Mouse (Mus musculus): ENCODE data around the gene Eif3l.
A peak's percentile ranks its signal among the peaks of the same experiment; 100 is the strongest.

GRCm38 (mm10) chr15:79037913-79038328 lies 37.1 kb upstream of the Eif3l start:
- TF ChIP-seq CTCF (IDR thresholded peaks at IDR 0.05; ENCODE audit: low read depth, low read length) (peak; percentile 77), POLR2AphosphoS5 (IDR thresholded peaks at IDR 0.05; ENCODE audit: insufficient replicate concordance, low read depth, low read length) (no peak), GATA2 (IDR thresholded peaks at IDR 0.05; ENCODE audit: borderline replicate concordance, low read depth, low read length) (no peak)
